ENCODE assay signal across 9 mouse cellular contexts in the genomic region with DNA sequence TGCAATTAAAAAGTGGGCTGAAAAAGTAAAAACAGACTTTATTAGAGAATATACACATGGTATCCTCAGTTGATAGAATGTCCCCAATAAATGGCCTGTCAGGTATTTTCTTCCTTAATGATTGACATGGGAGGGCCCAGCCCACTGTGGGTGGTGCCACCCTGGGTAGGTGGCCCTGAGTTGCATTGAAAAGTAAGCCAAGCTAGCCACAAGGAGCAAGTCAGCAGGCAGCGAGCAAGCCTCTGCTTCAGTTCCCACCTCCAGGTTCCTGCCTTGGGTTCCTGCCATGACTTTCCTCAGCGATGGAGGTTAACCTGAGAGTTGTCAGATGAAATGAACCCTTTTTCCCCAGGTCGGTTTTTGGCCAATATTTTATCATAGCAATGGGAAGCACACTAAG. TPM values are rescaled to one million over a fixed set of nuclear protein-coding genes. Genes with fewer than 3 reads are reported as not detected.
DNase-seq lines count a peak whose midpoint lies in the region; ATAC-seq and TF ChIP-seq lines count a peak whose summit lies in the region.
"Had no signal": no experiment of that assay in that cellular context is flagged by ENCODE, and none has a peak within 500 bp of the region (broad histone marks: within the 10 kb centered on the region; RNA-seq: fewer than 3 reads in every experiment).

No protein-coding gene starts in this region.

- peaks cover 10% of the 10 kb centered on the region for H3K4me1 ChIP-seq in kidney, embryonic 14.5 days (ENCODE audit: control insufficient read depth, insufficient read depth, low read length)
- H3K4me1 ChIP-seq in erythroblast, embryonic 14.5 days (ENCODE audit: control insufficient read depth), result peaks cover 58% of the 10 kb centered on the region
- peaks cover 21 to 27% of the 10 kb centered on the region in 2 experiments for H3K4me1 ChIP-seq in liver, embryonic 14.5 days (replicated peaks; ENCODE audit: control insufficient read depth in 2 of 2, insufficient read depth in 2 of 2, low read length in 1 of 2)

- no peak overlapping the region for H3K27ac ChIP-seq in kidney, embryonic 14.5 days (ENCODE audit: low read depth, low read length)
- H3K27ac ChIP-seq in liver, embryonic 14.5 days, result no peak overlapping the region

- intact Hi-C loops in left cerebral cortex, postnatal 14 days (cut with DNase I), result no loop called here

- H3K4me2 ChIP-seq in kidney, embryonic 14.5 days (replicated peaks; ENCODE audit: low read depth, low read length), result peak overlapping the region; percentile 83; the same call in 1 of the 2 replicates
- H3K4me2 ChIP-seq in liver, embryonic 14.5 days (ENCODE audit: low read depth), result peak overlapping the region; percentile 82

- TF ChIP-seq CTCF in liver, embryonic 14.5 days (IDR thresholded peaks at IDR 0.05; ENCODE audit: low read depth), result 0 out of 2 replicates have a peak, but pooled peaks have one; percentile 8

- H3K36me3 ChIP-seq in kidney, embryonic 14.5 days (ENCODE audit: control insufficient read depth, insufficient read depth, low read length), result peaks cover 11% of the 10 kb centered on the region
- H3K36me3 ChIP-seq in erythroblast, embryonic 14.5 days (ENCODE audit: control insufficient read depth), result peaks cover 17% of the 10 kb centered on the region
- H3K36me3 ChIP-seq in liver, embryonic 14.5 days (replicated peaks; ENCODE audit: control insufficient read depth, insufficient read depth, low read depth), result peaks cover 9% of the 10 kb centered on the region

- no peaks in the 10 kb centered on the region for H3K27me3 ChIP-seq in kidney, embryonic 14.5 days (ENCODE audit: control insufficient read depth, insufficient read depth, low read length)
- H3K27me3 ChIP-seq in erythroblast, embryonic 14.5 days (ENCODE audit: control insufficient read depth), result no peaks in the 10 kb centered on the region
- H3K27me3 ChIP-seq in liver, embryonic 14.5 days (ENCODE audit: control insufficient read depth, insufficient read depth, low read length), result no peaks in the 10 kb centered on the region

- no peaks in the 10 kb centered on the region for H3K9me3 ChIP-seq in kidney, embryonic 14.5 days (ENCODE audit: control insufficient read depth, low read length)
- H3K9me3 ChIP-seq in erythroblast, embryonic 14.5 days (ENCODE audit: control insufficient read depth, low read length), result no peaks in the 10 kb centered on the region
- H3K9me3 ChIP-seq in liver, embryonic 14.5 days (ENCODE audit: control insufficient read depth, low read length), result no peaks in the 10 kb centered on the region

- WGBS in kidney, embryonic 14.5 days, result 85% methylated on average over 3 of the region's 3 CpGs
- WGBS in liver, embryonic 14.5 days (ENCODE audit: insufficient replicate concordance), result 61% methylated on average over 3 of the region's 3 CpGs

- DNase-seq in kidney, postnatal 25 days, result no peak
- peak; percentile 50 for DNase-seq in ZHBTc4 (ENCODE audit: low read depth, low spot score)
- no peak for DNase-seq in liver, embryonic 14.5 days (ENCODE audit: low read depth in 3 of 3, low spot score in 3 of 3)
- no peak for DNase-seq in embryo, embryonic 10 days (ENCODE audit: low spot score)
- DNase-seq in layer of hippocampus, postnatal 25 days (ENCODE audit: extremely low spot score in 1 of 2, low spot score in 1 of 2), result no peak
- DNase-seq in left cerebral cortex, postnatal 14 days (ENCODE audit: low spot score in 2 of 2), result no peak
- DNase-seq: adrenal gland, adult 8-10 months had no signal

- H3K9ac ChIP-seq in kidney, embryonic 14.5 days (ENCODE audit: low read depth, low read length), result no peak overlapping the region
- no peak overlapping the region for H3K9ac ChIP-seq in liver, embryonic 14.5 days (replicated peaks)

- ATAC-seq in kidney, embryonic 14.5 days (ENCODE audit: low FRiP score, low TSS enrichment), result no peak
- ATAC-seq in liver, embryonic 14.5 days (ENCODE audit: insufficient read depth), result no peak

- H3K4me3 ChIP-seq in kidney, embryonic 14.5 days (ENCODE audit: low read length), result no peak overlapping the region
- peak overlapping the region; percentile 98 for H3K4me3 ChIP-seq in erythroblast, embryonic 14.5 days (replicated peaks)
- no peak overlapping the region for H3K4me3 ChIP-seq in liver, embryonic 14.5 days (ENCODE audit: insufficient read depth in 1 of 2, low read depth in 2 of 2, low read length in 2 of 2)

- TF ChIP-seq EP300 in liver, embryonic 14.5 days (IDR thresholded peaks at IDR 0.05; ENCODE audit: low read depth), result no peak

RNA-seq across cellular contexts. Expression of a gene that starts 0.9 kb away (rescaled TPM):
- 463 and 518 TPM in 2 replicates for polyA plus RNA-seq in kidney, embryonic 14.5 days (2014; fragmentation: Nextera tagmentation; extraction: Ambion mirVana)
- 0.95 and 1.2 TPM in 2 replicates for polyA plus RNA-seq in erythroblast, embryonic 14.5 days (2012)
- 44.1 and 80.8 TPM in 2 replicates for polyA plus RNA-seq in liver, embryonic 14.5 days (2012; rRNA removed)
- polyA plus RNA-seq in liver, embryonic 14.5 days (2014; fragmentation: Nextera tagmentation; extraction: Ambion mirVana), result 177 and 189 TPM in 2 replicates
- 100 to 1,000 TPM in 1 of 2 experiments, 10 to 100 TPM in 1; 87.4 to 106 TPM for total RNA-seq in layer of hippocampus, postnatal 25 days (2021)
- total RNA-seq in left cerebral cortex, postnatal 14 days (2021), result 10 to 100 TPM; 86.1 to 86.5 TPM

Comparison
In these comparisons a context has a peak if more than half of its experiments do, and no peak if none do; other contexts are left out.
1. RNA of a gene that starts 0.9 kb away (polyA plus RNA-seq): 463 to 518 TPM in kidney, embryonic 14.5 days and 44.1 to 189 TPM in liver, embryonic 14.5 days; 0.95 to 1.2 TPM in erythroblast, embryonic 14.5 days; every median in the first group is over 10 times any median in the second.